Mouse (Mus musculus) thymus, adult 2 months (tissue): ENCODE measurements around the gene Paqr4. TPM values are rescaled to one million over a fixed set of nuclear protein-coding genes. Genes with fewer than 3 reads are reported as not detected.
A peak's percentile ranks its signal among the peaks of the same experiment; 100 is the strongest.
"Not testable (repeated sequence)": the region's sequence is repeated elsewhere in the genome, so short reads cannot be mapped to it uniquely, and the experiment has no call there.

Source experiments
- DNase-seq: peaks from one replicate; pipeline ENCODE4 v3.0.0; 2021
- H3K27ac ChIP-seq: fragments of 200-500 bp; 2 replicates; pipeline ENCODE4 v1.5.1; 2012; ENCODE audit warnings: low read length, control low read depth; ENCODE audit not compliant: control insufficient read depth, insufficient read depth
- H3K27me3 ChIP-seq: fragments of 200-500 bp; 2 replicates; pipeline ENCODE4 v1.6.1; 2012; ENCODE audit warnings: mild to moderate bottlenecking, low read length, moderate library complexity, mixed read lengths; ENCODE audit not compliant: control insufficient read depth, insufficient read depth
- H3K36me3 ChIP-seq: fragments of 200-500 bp; 2 replicates; pipeline ENCODE4 v1.6.1; 2012; ENCODE audit warnings: mild to moderate bottlenecking, low read length, moderate library complexity; ENCODE audit not compliant: control insufficient read depth, insufficient read depth
- H3K4me1 ChIP-seq: fragments of 200-500 bp; replicated peaks from 2 replicates; pipeline ENCODE4 v1.6.1; 2012; ENCODE audit warnings: low read length; ENCODE audit not compliant: control insufficient read depth, insufficient read depth
- H3K4me3 ChIP-seq: fragments of 200-500 bp; 2 replicates; pipeline ENCODE4 v1.5.1; 2012; ENCODE audit warnings: mild to moderate bottlenecking, low read length, control low read depth, moderate library complexity; ENCODE audit not compliant: control insufficient read depth, insufficient read depth
- CTCF ChIP-seq: fragments of 200-500 bp; IDR thresholded peaks from 2 replicates; pipeline ENCODE4 v1.5.1; 2012; ENCODE audit warnings: mild to moderate bottlenecking, control low read depth, low read length, moderate library complexity, borderline replicate concordance; ENCODE audit not compliant: control insufficient read depth, poor library complexity, insufficient read depth; ENCODE audit errors: extremely low read depth
- POLR2A ChIP-seq: fragments of 200-500 bp; IDR thresholded peaks from 2 replicates; pipeline ENCODE4 v1.6.1; 2012; ENCODE audit warnings: mild to moderate bottlenecking, low read length, control low read depth, moderate library complexity; ENCODE audit not compliant: control insufficient read depth, poor library complexity, insufficient read depth; ENCODE audit errors: extremely low read depth
- WGBS: fragments of 180-500 bp; shearing (Covaris S2); methylation state at CpG from one replicate; pipeline ENCODE4 v1.1.7; 2018; 5-methylcytosine and 5-hydroxymethylcytosine counted together
- polyA plus RNA-seq: library from polyadenylated mRNA; depleted of rRNA; stranded (reverse); fragments of >200 nt; gene quantifications from 2 replicates; pipeline ENCODE4 v1.2.3, GENCODE M21; 2012

The Paqr4 gene
- polyA plus RNA-seq, 1 experiment = 12.4 TPM

GRCm38 (mm10) chr17:23777141-23777540, 36.5 kb upstream of the Paqr4 start:
- WGBS = 96% methylated on average over 2 of the region's 2 CpGs
- no peak for TF ChIP-seq POLR2A
- TF ChIP-seq CTCF = no peak
- Histone ChIP-seq H3K27me3 (no peaks in the 10 kb centered on the region), H3K36me3 (no peaks in the 10 kb centered on the region), H3K4me1 (no peaks in the 10 kb centered on the region), H3K4me3 (no peak overlapping the region), H3K27ac (no peak overlapping the region)
- DNase-seq = no peak

GRCm38 (mm10) chr17:23776216-23776615, 35.5 kb upstream of the Paqr4 start:
- no peaks in the 10 kb centered on the region for H3K27me3 ChIP-seq
- H3K4me1 ChIP-seq = no peaks in the 10 kb centered on the region
- no peaks in the 10 kb centered on the region for H3K36me3 ChIP-seq
- no peak for TF ChIP-seq POLR2A
- no peak for TF ChIP-seq CTCF
- WGBS = 91% methylated on average over 10 of the region's 10 CpGs
- DNase-seq = no peak
- no peak overlapping the region for H3K27ac ChIP-seq
- no peak overlapping the region for H3K4me3 ChIP-seq

GRCm38 (mm10) chr17:23774090-23774489, 33.4 kb upstream of the Paqr4 start:
- WGBS = 2% methylated on average over 12 of the region's 12 CpGs
- TF ChIP-seq POLR2A = no peak
- peak; percentile 91 for TF ChIP-seq CTCF
- Histone ChIP-seq H3K4me3 (no peak overlapping the region), H3K27ac (no peak overlapping the region), H3K36me3 (no peaks in the 10 kb centered on the region), H3K27me3 (no peaks in the 10 kb centered on the region), H3K4me1 (peaks cover 3% of the 10 kb centered on the region; the same call in 1 of the 2 replicates)
- DNase-seq = peak; percentile 87

GRCm38 (mm10) chr17:23773676-23774075, 33.0 kb upstream of the Paqr4 start:
- TF ChIP-seq CTCF (no peak), POLR2A (no peak)
- Histone ChIP-seq H3K4me1 (peaks cover 3% of the 10 kb centered on the region; the same call in 1 of the 2 replicates), H3K27ac (no peak overlapping the region), H3K4me3 (no peak overlapping the region), H3K36me3 (no peaks in the 10 kb centered on the region), H3K27me3 (no peaks in the 10 kb centered on the region)
- no peak for DNase-seq
- 78% methylated on average over 6 of the region's 6 CpGs for WGBS

- H3K4me3 ChIP-seq, H3K27me3 ChIP-seq, H3K36me3 ChIP-seq, H3K4me1 ChIP-seq, H3K27ac ChIP-seq, DNase-seq: not testable (repeated sequence)
- 80% methylated on average over 2 of the region's 2 CpGs for WGBS
Measured at GRCm38 (mm10) chr17:23772219-23772556, 31.5 kb upstream of the Paqr4 start.

- no peaks in the 10 kb centered on the region for H3K27me3 ChIP-seq
- DNase-seq = peak; percentile 99
- H3K36me3 ChIP-seq = no peaks in the 10 kb centered on the region
- H3K27ac ChIP-seq = no peak within 1 kb of the TSS
- H3K4me1 ChIP-seq = peaks cover 3% of the 10 kb centered on the region; the same call in 1 of the 2 replicates
- no peak for TF ChIP-seq CTCF
- peak; percentile 70 for TF ChIP-seq POLR2A
- H3K4me3 ChIP-seq = peak within 1 kb of the TSS; percentile 84
- WGBS = 4% methylated on average over 58 of the region's 58 CpGs
Measured at GRCm38 (mm10) chr17:23771284-23772218, 30.9 kb upstream of the Paqr4 start, which contains the start of gene Flywch1. Gene Flywch1 (minus strand): TSS chr17:23771602.
